Mouse (Mus musculus): ENCODE data around the gene Zfp12. TPM values are rescaled to one million over a fixed set of nuclear protein-coding genes. Genes with fewer than 3 reads are reported as not detected.

The Zfp12 gene
- total RNA-seq, 2 experiments from 2014 or later = 0.68 TPM; not detected in 1

Other genes with a start within 250 kb of the Zfp12 start
- 31.0 and 33.1 TPM in 2 replicates for gene Rnf216, start 122.2 kb upstream of the Zfp12 start, total RNA-seq (2015; ENCODE audit: low replicate concordance)
- gene Rnf216, start 122.2 kb upstream of the Zfp12 start, total RNA-seq (2017; ENCODE audit: low replicate concordance) = 31.1 and 45.7 TPM in 2 replicates
- not detected in 2 replicates for gene Olfr718-ps1, start 87.6 kb upstream of the Zfp12 start, total RNA-seq (2015; ENCODE audit: low replicate concordance)
- gene Olfr718-ps1, start 87.6 kb upstream of the Zfp12 start, total RNA-seq (2017; ENCODE audit: low replicate concordance) = not detected in 2 replicates
- 1.4 and 3.4 TPM in 2 replicates for gene Rbak, start 54.4 kb upstream of the Zfp12 start, total RNA-seq (2015; ENCODE audit: low replicate concordance)
- gene Rbak, start 54.4 kb upstream of the Zfp12 start, total RNA-seq (2017; ENCODE audit: low replicate concordance) = 0.39 and 1.4 TPM in 2 replicates
- gene Spdye4b, start 54.1 kb upstream of the Zfp12 start, total RNA-seq (2015; ENCODE audit: low replicate concordance) = not detected in 2 replicates
- not detected in 2 replicates for gene Spdye4b, start 54.1 kb upstream of the Zfp12 start, total RNA-seq (2017; ENCODE audit: low replicate concordance)
- not detected in 2 replicates for gene Spdye4a, start 8.3 kb upstream of the Zfp12 start, total RNA-seq (2015; ENCODE audit: low replicate concordance)
- not detected in 2 replicates for gene Spdye4a, start 8.3 kb upstream of the Zfp12 start, total RNA-seq (2017; ENCODE audit: low replicate concordance)
- 0.36 TPM in 1 of 2 replicates, not detected in the other for gene Zfp316, start 34.9 kb downstream of the Zfp12 start, total RNA-seq (2015; ENCODE audit: low replicate concordance)
- gene Zfp316, start 34.9 kb downstream of the Zfp12 start, total RNA-seq (2017; ENCODE audit: low replicate concordance) = 0.64 and 0.76 TPM in 2 replicates
- gene Zfp853, start 58.5 kb downstream of the Zfp12 start, total RNA-seq (2015; ENCODE audit: low replicate concordance) = not detected in 2 replicates
- gene Zfp853, start 58.5 kb downstream of the Zfp12 start, total RNA-seq (2017; ENCODE audit: low replicate concordance) = not detected in 2 replicates
- gene E130309D02Rik, start 80.2 kb downstream of the Zfp12 start, total RNA-seq (2015; ENCODE audit: low replicate concordance) = 14.7 and 20.9 TPM in 2 replicates
- gene E130309D02Rik, start 80.2 kb downstream of the Zfp12 start, total RNA-seq (2017; ENCODE audit: low replicate concordance) = 7.8 and 8.2 TPM in 2 replicates
- 16.6 and 43.6 TPM in 2 replicates for gene Zdhhc4, start 94.1 kb downstream of the Zfp12 start, total RNA-seq (2015; ENCODE audit: low replicate concordance)
- gene Zdhhc4, start 94.1 kb downstream of the Zfp12 start, total RNA-seq (2017; ENCODE audit: low replicate concordance) = 11.6 and 29.8 TPM in 2 replicates
- gene Grid2ip, start 122.2 kb downstream of the Zfp12 start, total RNA-seq (2015; ENCODE audit: low replicate concordance) = not detected in 2 replicates
- gene Grid2ip, start 122.2 kb downstream of the Zfp12 start, total RNA-seq (2017; ENCODE audit: low replicate concordance) = not detected in 2 replicates
- 42.5 and 44.0 TPM in 2 replicates for gene Kdelr2, start 168.7 kb downstream of the Zfp12 start, total RNA-seq (2015; ENCODE audit: low replicate concordance)
- 31.8 and 44.3 TPM in 2 replicates for gene Kdelr2, start 168.7 kb downstream of the Zfp12 start, total RNA-seq (2017; ENCODE audit: low replicate concordance)
- 14.1 and 22.2 TPM in 2 replicates for gene Daglb, start 229.4 kb downstream of the Zfp12 start, total RNA-seq (2015; ENCODE audit: low replicate concordance)
- gene Daglb, start 229.4 kb downstream of the Zfp12 start, total RNA-seq (2017; ENCODE audit: low replicate concordance) = 14.1 and 16.0 TPM in 2 replicates